Mouse (Mus musculus) frontal cortex, adult 2 months (tissue): ENCODE data around the gene Echdc3. TPM values are rescaled to one million over a fixed set of nuclear protein-coding genes. Genes with fewer than 3 reads are reported as not detected.

Source experiments
- DNase-seq, 2 experiments: peaks; one replicate each; pipeline ENCODE4 v3.0.0; 2022; ENCODE audit warnings: low spot score in 1 of 2; ENCODE audit errors: extremely low spot score in 1 of 2
- polyA plus RNA-seq: library from polyadenylated mRNA; depleted of rRNA; stranded (reverse); fragments of >200 nt; gene quantifications from 2 replicates; pipeline ENCODE4 v1.2.3, GENCODE M21; 2012

Echdc3 gene
- polyA plus RNA-seq, 1 experiment, result 1.2 TPM

DNA sequence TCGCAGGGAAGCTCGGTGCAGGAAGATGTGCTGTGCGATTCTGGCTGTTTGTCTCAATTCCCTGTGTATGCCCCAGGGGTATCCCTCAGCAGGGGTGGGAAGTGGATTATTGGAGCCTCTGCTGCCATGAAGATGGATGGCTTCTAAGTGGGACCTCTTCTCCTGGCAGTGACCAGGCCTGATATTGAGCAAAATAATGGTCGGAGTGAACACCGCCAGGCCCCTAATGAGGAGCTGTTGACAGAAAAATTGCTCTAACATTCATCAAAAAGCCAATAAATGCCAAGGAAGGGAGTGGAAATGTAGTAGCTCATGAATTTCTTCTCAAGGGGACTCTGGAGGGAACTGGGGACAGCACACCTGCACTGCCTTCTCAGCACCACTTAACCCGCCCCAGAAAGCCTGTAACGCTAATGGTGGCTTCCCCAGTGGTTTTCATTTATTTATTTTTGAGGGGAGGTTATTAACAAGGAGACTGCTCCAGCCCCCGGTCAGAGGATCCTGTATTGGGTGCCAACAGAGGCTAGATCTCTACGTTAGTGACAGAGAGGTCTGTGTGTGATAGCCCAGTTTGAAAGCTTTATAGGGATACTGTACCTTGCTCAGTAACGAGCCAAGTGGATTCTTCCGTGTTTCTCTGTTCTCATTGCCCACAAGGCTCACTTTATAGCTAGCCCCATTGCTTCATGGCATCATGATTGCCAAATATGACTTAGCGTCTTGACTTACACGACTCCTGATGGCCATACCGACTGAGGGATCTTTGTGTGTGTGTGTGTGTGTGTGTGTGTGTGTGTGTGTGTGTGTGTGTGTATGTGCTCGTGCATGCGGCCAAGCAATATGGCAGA lies 33.7 kb downstream of the Echdc3 start:
- DNase-seq, result no peak

- no peak for DNase-seq
Observed at GRCm38 (mm10) chr2:6173013-6173412, 39.8 kb downstream of the Echdc3 start.

DNA sequence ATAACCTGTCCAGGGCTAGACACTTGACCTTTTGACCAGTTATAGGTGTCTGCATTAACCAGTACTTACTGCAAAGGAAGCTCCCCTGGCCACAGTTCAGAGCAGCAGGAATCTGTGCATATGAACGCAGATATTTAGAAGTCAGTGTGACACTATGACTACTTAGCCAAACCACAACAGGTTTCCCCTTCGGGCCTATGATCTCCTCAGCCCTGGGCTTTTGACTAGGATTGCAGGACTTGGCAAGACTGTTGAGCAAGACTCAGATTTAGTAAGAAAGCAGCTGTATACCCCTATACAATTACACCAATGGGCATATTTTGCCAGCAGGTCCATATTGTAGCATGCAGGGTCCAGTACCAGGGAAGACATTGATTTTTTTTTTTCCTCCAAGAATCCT lies 44.3 kb downstream of the Echdc3 start:
- DNase-seq, result no peak

GRCm38 (mm10) chr2:6167843-6168558 lies 44.8 kb downstream of the Echdc3 start:
- DNase-seq, result peak; percentile 53 to 95

DNA sequence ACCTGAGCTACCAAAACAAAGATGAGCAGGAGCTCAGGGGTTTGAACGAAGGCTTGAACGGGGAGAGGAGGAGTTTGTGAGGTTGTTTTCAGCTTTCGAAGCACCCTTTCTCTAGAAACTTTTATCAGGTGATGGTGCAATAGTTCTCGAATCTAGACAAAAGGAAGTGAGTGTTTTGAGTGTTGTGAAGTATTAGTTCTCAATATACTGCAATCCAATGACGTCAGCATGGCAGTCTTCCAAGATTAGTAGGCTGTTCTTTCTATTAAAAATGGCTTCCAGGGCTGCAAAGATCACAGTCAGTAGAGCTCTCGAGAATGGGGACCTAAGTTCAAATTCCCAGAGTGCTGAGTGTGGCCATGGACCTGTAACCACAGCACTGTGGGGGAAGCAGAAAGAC lies 47.1 kb downstream of the Echdc3 start:
- DNase-seq, result no peak

- no peak for DNase-seq
Observed at GRCm38 (mm10) chr2:6164606-6165290, 48.1 kb downstream of the Echdc3 start.

- DNase-seq, result no peak
Observed at GRCm38 (mm10) chr2:6162366-6163040, 50.3 kb downstream of the Echdc3 start.

- DNase-seq, result no peak
Observed at GRCm38 (mm10) chr2:6159735-6160134, 53.1 kb downstream of the Echdc3 start.

GRCm38 (mm10) chr2:6159219-6159618 lies 53.6 kb downstream of the Echdc3 start:
- DNase-seq, result no peak

GRCm38 (mm10) chr2:6157635-6158034 lies 55.2 kb downstream of the Echdc3 start:
- DNase-seq, result no peak

- DNase-seq, result no peak
Observed at GRCm38 (mm10) chr2:6157208-6157607, 55.6 kb downstream of the Echdc3 start.

- DNase-seq, result no peak
Observed at GRCm38 (mm10) chr2:6149801-6150200, 63.0 kb downstream of the Echdc3 start.

GRCm38 (mm10) chr2:6146901-6147300 lies 65.9 kb downstream of the Echdc3 start:
- no peak for DNase-seq

GRCm38 (mm10) chr2:6146257-6146656 lies 66.6 kb downstream of the Echdc3 start:
- no peak for DNase-seq

- no peak for DNase-seq
Observed at GRCm38 (mm10) chr2:6145611-6146010, 67.2 kb downstream of the Echdc3 start.

- no peak for DNase-seq
Observed at GRCm38 (mm10) chr2:6142915-6143654, 69.7 kb downstream of the Echdc3 start.

DNA sequence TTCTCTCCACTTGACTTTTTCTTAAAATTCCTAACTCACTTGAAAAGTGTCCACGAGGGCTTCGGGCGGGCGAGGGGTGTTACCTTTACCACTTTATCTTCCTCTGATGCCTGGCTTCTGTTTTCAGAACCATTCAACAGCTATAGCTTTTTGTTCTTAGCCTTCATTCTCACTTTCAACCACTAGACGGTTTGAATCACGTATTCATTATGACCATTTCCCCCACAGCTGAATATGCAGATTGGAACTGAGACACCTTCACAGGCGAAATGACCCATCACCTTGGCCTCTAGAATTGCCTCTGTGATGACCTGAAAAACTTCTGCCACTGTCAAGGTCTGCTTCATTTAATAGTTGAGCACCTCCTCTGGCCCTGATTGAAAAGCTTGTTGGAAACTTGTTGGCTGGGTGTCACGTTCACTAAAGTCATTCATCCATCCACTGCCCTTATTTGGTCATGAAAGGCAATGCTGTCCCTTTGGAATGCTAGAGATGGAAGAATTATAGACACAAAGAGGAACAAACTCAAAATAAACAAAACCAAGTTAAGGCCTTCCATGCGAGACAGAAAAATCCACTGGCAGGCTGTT lies 72.2 kb downstream of the Echdc3 start:
- no peak for DNase-seq
